Mouse (Mus musculus) brown adipose tissue, adult 24 weeks (tissue): ENCODE data around the gene Nckap1l. TPM values are rescaled to one million over a fixed set of nuclear protein-coding genes. Genes with fewer than 3 reads are reported as not detected.

Source experiments
- H3K27ac ChIP-seq: fragments of 200-500 bp; replicated peaks from 2 replicates; pipeline ENCODE4 v1.5.1; 2012; ENCODE audit warnings: low read depth, mild to moderate bottlenecking, low read length
- H3K4me1 ChIP-seq: fragments of 200-500 bp; 2 replicates; pipeline ENCODE4 v1.6.1; 2012; ENCODE audit warnings: low read length, mixed read lengths; ENCODE audit not compliant: control insufficient read depth, insufficient read depth, insufficient read length
- H3K4me3 ChIP-seq: fragments of 200-500 bp; 2 replicates; pipeline ENCODE4 v1.5.1; 2012; ENCODE audit warnings: low read depth, mild to moderate bottlenecking, low read length, moderate library complexity; ENCODE audit not compliant: insufficient read depth
- polyA plus RNA-seq: library from polyadenylated mRNA; stranded (reverse); fragments of >200 nt; gene quantifications from 2 replicates; pipeline ENCODE4 v1.2.4, GENCODE M21; 2012; ENCODE audit not compliant: missing spikeins, insufficient read depth, insufficient read length

Gene Nckap1l
- polyA plus RNA-seq, 1 experiment, result 3.6 TPM

DNA sequence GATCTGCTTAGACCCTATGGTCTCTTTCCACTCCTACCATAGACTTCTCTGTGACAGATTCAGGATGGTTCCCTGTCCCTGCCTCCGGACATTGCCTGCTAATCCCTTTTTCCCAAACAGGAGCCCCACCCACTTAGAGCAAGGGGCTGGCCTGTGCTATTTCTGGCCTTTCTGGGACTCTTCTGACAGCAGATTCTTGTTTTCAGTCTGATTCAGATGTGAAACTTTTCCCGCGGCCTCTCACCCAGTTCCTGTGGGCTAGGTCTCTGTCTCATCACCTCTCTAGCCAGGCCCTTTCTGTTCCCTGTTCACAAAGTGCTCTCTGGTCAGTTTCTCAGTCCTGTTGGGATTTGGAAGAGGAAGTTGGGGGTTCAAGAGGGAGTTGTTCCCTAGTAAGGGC is 61.3 kb downstream of the Nckap1l start:
- H3K4me1 ChIP-seq, result peaks cover 3% of the 10 kb centered on the region; the same call in 1 of the 2 replicates
- H3K27ac ChIP-seq, result peak overlapping the region; percentile 64
- H3K4me3 ChIP-seq, result peak overlapping the region; percentile 28; the same call in 1 of the 2 replicates

DNA sequence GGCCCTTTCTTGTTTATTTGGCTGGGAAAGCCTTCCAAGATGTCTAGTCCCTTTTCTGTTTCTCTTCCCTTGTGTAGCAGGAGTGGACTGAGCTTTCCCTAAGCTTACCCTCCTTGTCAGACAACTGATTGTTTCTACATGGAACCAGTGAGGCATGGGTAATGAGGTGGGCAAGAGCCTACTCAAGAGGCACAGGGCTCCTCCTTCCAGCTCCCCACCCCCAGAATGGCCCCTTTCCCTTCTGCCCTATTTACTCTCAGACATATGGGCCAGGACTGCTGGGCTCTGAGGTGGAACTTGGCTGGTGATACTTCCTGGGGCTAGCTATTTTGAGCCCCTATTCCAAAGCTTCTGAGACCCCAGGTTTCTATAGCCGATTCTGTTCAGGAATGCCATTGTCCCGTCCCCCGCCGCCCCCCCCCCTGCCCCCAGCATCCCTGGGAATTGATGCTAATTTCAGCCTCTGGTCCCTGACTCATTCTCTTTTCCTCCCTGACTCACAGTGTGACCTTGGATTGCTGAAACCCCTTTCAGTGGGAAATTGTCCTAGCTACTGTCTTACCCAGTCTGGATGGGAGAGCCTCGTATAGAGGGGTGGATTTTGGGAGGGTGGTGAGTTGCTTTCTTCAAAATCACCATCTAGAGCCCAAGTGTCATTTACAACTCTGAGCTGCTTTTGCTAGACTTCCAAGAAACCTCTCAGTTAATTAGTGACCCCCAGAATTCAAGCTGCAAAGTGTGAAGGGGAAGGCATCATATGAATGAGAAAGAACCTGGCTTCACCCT is 65.2 kb downstream of the Nckap1l start:
- peaks cover 3% of the 10 kb centered on the region; the same call in 1 of the 2 replicates for H3K4me1 ChIP-seq
- no peak overlapping the region for H3K27ac ChIP-seq
- no peak overlapping the region for H3K4me3 ChIP-seq

GRCm38 (mm10) chr15:103519386-103520378 is 66.1 kb downstream of the Nckap1l start:
- no peak overlapping the region for H3K27ac ChIP-seq
- peaks cover 1% of the 10 kb centered on the region; the same call in 1 of the 2 replicates for H3K4me1 ChIP-seq
- H3K4me3 ChIP-seq, result no peak overlapping the region

DNA sequence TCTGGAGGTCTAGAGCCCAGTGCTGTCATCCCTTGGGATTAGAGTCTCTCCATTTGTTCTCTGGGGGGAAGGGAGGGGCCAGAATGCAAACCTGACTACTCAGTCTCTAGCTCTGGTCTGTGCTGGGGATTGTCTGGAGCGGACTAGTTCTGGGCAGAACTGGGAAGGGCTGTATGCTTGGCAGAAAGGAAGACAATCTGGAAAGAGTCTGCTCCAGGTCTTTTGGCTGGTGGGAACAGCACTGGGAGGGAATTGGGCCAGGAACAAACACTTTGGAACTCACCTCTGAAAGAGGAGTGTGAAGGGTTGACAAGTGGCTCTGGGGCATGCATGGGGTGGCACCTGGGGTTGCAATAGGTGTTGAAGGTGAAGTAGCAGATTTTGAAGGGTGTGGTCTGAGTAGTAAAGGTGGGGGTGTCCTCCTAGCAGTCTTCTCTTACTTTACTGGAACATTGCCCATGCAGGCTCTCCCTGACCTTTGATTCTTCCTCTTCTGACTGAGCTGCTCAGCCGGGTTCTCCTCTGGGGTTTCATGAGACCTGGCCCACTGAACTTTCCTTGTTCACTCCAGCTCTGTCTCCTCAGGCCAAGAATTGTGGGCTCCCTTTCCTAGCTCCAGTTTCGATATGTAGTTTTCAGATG is 69.0 kb downstream of the Nckap1l start:
- H3K4me3 ChIP-seq, result no peak overlapping the region
- no peak overlapping the region for H3K27ac ChIP-seq
- H3K4me1 ChIP-seq, result no peaks in the 10 kb centered on the region

DNA sequence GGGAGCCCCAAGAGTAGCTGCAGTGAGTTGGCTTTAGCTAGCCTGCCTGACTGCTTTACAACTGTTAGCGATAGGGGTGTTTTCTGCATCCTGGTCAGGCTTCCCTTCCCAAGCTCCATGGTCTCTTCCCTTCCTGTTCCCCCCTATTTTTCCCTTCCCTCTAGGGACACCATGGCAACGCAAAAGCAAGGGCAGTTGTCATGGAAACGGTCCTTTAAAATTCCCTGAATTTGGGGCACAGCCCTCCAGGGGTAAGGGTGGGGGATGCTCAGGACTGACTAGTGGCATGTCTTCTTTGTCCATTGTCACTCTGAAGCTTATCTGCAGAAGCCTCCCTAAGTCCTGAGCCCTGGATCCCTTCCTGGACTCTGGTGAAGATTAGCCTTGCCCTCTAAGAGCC is 69.6 kb downstream of the Nckap1l start:
- no peak overlapping the region for H3K27ac ChIP-seq
- H3K4me1 ChIP-seq, result no peaks in the 10 kb centered on the region
- no peak overlapping the region for H3K4me3 ChIP-seq

- Histone ChIP-seq H3K4me1 (no peaks in the 10 kb centered on the region), H3K4me3 (no peak overlapping the region), H3K27ac (no peak overlapping the region)
Measured at GRCm38 (mm10) chr15:103530372-103530771, 76.8 kb downstream of the Nckap1l start.

- Histone ChIP-seq H3K27ac (no peak overlapping the region), H3K4me3 (no peak overlapping the region), H3K4me1 (no peaks in the 10 kb centered on the region)
Measured at GRCm38 (mm10) chr15:103534054-103534620, 80.5 kb downstream of the Nckap1l start.

- Histone ChIP-seq H3K4me1 (no peaks in the 10 kb centered on the region), H3K4me3 (no peak overlapping the region), H3K27ac (no peak overlapping the region)
Measured at GRCm38 (mm10) chr15:103535030-103535429, 81.4 kb downstream of the Nckap1l start.

- Histone ChIP-seq H3K4me1 (no peaks in the 10 kb centered on the region; the same call in 1 of the 2 replicates), H3K4me3 (no peak overlapping the region), H3K27ac (no peak overlapping the region)
Measured at GRCm38 (mm10) chr15:103535786-103536185, 82.2 kb downstream of the Nckap1l start.

DNA sequence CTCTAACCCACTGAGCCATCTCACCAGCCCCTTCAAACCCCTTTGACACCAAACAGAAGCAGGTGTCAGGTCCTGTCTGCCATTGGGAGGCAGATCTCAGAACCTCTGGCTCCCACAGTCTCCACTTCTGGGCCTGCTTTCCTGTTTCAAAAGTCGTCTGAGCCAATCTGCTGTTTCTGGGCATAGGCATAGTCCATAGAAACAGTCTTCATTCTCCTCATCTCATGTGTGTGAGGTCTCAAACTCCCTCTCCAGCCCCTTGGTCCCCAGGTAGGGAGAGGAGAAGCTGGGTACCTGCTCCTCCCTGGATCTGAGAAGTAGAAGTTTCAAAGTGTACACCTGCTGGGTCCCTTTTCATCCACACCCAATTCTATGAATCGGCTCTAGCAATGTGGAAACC is 82.9 kb downstream of the Nckap1l start:
- Histone ChIP-seq H3K4me3 (peak overlapping the region; percentile 78), H3K4me1 (no peaks in the 10 kb centered on the region; the same call in 1 of the 2 replicates), H3K27ac (no peak overlapping the region)

DNA sequence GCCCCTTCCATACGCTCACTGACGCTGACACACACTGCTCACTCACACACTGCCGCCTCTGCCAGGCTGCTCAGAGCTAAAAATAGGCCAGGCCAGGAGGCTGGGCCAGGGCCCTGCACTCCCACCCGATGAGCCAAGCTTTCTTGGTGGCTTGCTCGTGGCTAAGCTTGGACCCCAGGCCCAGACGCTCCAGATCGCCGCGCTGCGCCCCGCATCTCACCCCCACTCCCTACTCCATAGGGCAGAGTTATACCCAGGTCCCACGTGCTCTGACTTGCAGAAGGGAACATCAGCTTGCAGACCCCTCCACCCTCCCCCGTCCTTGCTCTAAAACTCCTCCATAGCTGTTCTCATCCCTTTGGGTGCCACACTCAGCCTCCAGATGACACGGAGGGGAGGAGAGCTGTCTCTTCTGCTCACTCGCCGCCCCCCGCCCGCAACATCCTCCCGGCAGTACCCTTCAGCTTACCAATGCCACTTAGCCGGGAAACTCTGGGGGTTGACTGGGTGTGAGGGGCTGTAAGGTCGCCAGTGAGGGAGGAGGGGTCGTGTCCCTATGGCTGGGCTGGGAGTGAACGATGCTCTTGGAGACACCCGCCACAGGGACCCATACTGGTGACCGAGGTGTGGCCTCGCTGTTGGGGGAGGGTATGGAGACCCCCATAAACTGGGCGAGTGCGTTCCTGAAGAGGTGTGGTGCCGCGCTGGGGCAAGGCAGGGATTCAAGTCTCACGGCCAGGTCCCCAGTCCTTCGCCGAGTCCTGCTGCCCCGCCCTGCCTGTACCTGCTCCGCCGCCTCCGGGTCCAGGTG is 83.6 kb downstream of the Nckap1l start:
- Histone ChIP-seq H3K4me1 (no peaks in the 10 kb centered on the region; the same call in 1 of the 2 replicates), H3K27ac (peak overlapping the region; percentile 58), H3K4me3 (peak overlapping the region; percentile 78)

- no peaks in the 10 kb centered on the region; the same call in 1 of the 2 replicates for H3K4me1 ChIP-seq
- H3K27ac ChIP-seq, result peak within 1 kb of the TSS; percentile 86
- peak within 1 kb of the TSS; percentile 78 for H3K4me3 ChIP-seq
Measured at GRCm38 (mm10) chr15:103537822-103538213, 84.2 kb downstream of the Nckap1l start, which contains the start of gene Ppp1r1a. Gene Ppp1r1a, minus strand, starts transcription at chr15:103538003.

DNA sequence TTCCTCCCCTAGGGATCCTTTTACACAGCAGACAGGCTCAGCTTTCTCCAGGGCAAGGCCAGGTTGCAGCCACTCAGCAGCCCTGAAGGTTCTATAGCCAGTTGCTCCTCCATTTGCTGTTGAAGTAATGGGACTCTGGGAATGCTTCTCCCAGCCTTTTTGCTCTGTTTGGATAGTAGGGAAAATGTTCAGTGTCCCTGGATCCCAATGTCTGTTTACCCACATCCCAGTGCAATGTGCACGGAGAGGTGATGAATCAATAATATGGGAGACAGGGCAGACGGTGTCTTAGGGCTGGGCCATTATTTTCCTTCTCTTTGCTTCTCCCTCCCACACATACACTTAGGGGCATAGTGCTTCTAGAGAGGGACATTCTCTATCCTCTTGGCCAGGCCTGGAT is 85.7 kb downstream of the Nckap1l start:
- Histone ChIP-seq H3K4me3 (no peak overlapping the region), H3K27ac (0 out of 2 replicates have a peak overlapping the region, but pooled peaks have one; percentile 5)

GRCm38 (mm10) chr15:103540646-103541045 is 87.1 kb downstream of the Nckap1l start:
- H3K4me3 ChIP-seq, result no peak overlapping the region
- H3K4me1 ChIP-seq, result no peaks in the 10 kb centered on the region; the same call in 1 of the 2 replicates
- no peak overlapping the region for H3K27ac ChIP-seq

More for the DNA sequence above, 85.7 kb downstream of the Nckap1l start:
- H3K4me1 ChIP-seq, result no peaks in the 10 kb centered on the region; the same call in 1 of the 2 replicates
